Mouse (Mus musculus): ENCODE results near the gene Zfp281.

Gene Zfp281

DNA sequence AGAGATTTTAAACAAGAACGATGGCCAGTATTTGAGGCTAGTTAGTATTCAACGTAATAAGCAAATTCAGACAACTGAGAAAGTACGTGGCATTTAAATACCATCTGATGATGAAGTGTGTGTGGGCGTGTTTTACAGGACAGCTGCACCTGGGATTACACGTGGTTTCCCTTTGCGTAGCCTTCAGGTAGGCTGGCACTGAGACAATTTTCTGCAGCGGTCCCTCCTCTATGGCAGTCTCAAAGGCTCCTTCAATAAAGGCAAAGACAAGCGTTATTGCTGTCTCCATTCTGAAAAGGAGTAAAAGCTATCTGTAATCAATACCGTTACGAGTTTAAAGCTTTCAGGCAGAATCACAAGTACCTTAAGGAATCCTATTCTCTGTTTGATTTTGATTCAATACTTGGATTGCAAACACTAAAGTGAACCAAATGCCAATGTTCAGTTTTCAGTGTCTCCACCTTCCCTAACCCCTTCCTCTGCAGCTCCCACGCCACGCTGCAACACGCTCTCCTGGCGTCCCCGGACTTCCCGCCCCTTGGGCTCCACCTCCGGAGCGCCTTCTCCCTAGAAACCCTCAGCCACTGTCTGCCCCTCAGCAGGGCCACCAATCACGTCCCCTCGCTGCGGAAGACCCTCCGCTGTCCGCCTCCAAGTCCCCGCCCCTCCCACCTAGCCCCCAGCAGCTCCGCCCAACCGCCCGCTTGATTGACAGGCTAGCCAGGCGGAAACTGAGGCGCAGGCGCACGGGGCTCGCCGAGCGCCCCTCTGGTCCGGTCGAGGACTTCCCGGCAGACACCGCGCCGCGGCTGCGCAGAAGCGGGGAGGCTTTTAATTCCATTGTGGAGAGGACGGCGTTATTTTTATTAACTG is at the start of gene Zfp281:
Zfp281 (plus strand) TSS at position 756 of the 873 bp plus-strand sequence.
- peak; percentile 90 to 94 for DNase-seq (ENCODE audit: low spot score in 2 of 2)

GRCm38 (mm10) chr1:136577890-136578663 is 46.6 kb upstream of the Zfp281 start:
- no peak for DNase-seq (ENCODE audit: low spot score in 2 of 2)

DNA sequence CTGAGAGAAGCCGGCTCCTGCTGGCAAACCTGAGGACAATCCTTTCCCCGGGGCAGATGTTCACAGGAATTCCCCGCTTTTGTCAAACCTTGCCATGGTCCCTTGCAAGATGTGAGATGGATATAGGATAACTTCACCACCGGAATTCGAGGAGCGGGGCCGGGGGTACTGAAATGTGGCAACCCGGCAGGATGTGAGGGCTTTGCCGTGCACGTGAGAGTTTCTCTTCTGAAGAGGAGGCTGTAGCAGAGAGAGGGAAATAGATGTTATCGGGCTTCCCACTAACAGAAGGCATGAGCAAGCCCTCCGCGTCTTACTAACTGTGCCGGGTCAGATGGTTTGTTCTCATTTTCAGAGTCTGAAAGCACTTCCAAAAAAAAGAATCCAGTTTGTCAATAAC is 45.3 kb upstream of the Zfp281 start:
- DNase-seq (ENCODE audit: low spot score in 2 of 2), result no peak

DNA sequence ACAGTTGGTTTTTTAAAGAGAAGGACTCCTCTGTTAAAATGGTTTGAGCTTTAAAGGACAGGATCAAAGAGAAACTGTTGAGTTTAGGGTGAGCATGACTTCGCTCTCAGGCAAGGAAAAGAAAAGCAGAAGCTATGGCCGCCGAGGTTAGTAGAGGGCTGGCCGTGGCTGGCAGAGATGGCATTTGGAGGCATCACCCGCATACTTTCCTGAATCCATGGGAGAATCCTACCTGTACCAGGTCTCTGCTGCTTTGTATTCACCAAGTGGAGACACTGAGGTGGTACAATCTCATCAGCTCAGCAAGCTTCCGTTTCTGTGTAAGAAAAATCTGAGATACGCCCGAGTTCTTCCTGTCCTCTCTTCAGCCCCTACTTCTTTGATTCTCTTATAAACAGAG is 44.4 kb upstream of the Zfp281 start:
- no peak for DNase-seq (ENCODE audit: low spot score in 2 of 2)

DNA sequence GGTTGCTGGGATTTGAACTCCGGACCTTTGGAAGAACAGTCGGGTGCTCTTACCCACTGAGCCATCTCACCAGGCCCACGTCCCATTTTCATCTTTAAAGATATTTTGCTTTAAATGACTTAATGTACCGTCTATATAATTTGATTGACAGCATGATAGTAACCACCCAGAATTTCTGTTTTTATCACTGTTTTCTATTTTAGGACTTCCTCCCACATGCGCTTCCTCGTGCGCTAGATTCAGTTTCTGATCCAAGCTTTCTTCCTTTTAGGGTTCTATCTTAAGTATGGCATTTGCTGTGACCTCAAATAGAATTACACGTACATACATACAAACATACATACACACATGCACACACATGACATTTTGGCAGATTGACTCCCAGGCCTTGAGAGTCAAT is 42.9 kb upstream of the Zfp281 start:
- DNase-seq (ENCODE audit: low spot score in 2 of 2), result no peak

DNA sequence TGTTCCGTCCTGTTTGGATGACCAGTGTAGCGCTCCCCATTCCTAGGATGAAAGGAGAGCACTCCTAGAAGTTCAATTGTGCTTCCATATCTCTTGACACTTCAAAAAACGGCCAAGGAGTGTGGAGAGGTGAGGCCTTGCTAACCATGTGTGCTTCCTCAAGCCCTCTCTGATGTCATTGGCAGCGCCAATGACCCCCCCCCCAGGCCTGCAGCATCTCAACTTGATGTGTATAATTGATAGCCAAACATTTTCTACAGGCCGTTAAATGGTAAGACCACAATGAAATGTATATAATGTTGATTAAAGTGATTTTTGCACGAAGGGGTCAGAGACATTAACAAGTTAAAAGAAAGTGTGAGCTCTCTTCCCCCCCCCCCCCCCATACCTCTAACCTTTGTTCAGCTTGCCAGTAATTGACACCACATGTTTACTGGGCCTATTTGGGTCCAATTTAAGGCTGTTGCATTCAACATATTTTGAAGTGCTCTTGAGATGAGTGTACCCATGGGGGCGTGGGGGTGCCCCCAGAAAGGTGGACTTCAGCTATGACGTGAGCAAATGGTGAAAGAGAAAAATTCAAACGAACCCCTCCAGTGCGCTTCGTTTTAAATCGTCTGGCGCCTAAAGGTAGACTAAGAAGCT is 36.8 kb upstream of the Zfp281 start:
- no peak for DNase-seq (ENCODE audit: low spot score in 2 of 2)

GRCm38 (mm10) chr1:136588908-136589307 is 35.8 kb upstream of the Zfp281 start:
- DNase-seq (ENCODE audit: low spot score in 2 of 2), result no peak

- no peak for DNase-seq (ENCODE audit: low spot score in 2 of 2)
These were observed 32.0 kb upstream of the Zfp281 start for GRCm38 (mm10) chr1:136592741-136593140.

DNA sequence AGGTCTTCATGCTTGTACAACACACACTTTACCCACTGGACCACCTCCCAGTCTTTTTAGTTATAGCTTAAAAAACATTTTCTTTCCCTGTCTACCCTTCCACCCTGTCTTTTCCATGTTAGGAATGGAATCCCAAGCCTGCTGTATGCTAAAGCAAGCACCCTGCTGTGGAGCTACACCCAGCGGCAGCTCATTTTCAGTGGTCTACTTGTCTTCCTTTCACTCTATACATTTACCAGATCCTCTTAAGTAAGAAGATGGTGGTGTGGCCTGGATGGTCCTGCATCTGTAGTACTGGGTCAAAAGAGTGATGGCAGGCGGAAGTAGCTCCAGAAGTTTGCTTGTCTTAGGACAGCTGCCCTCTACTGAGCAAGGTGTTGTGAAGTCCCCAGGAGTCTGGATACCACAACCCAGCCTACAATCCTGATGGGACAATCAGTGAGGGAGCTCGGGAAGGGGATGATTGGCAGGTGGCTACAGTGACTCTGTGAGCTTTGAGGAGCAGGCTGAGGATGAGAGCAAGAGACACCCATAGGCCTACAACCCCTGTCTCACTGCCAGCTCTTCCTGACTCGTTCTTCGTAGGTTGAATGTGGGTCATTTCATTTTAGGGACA is 30.4 kb upstream of the Zfp281 start:
- no peak for DNase-seq (ENCODE audit: low spot score in 2 of 2)

DNA sequence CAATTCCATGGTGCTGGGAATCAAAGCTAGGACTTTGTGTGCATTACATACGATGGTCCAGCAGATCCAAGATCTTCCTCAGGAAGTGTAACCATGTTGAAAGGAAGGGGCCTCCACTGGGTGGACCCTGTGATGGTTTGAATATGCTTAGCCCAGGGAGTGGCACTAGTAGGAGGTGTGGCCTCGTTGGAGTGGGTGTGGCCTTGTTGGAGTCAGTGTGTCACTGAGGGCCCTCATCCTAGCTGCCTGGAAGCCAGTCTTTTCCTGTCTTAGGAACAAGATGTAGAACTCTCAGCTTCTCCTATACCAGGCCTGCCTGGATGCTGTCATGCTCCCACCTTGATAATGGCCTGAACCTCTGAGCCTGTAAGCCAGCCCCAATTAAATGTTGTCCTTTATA is 27.9 kb upstream of the Zfp281 start:
- DNase-seq (ENCODE audit: low spot score in 2 of 2), result no peak

- no peak for DNase-seq (ENCODE audit: low spot score in 2 of 2)
These were observed 26.4 kb upstream of the Zfp281 start for GRCm38 (mm10) chr1:136598286-136598685.

DNA sequence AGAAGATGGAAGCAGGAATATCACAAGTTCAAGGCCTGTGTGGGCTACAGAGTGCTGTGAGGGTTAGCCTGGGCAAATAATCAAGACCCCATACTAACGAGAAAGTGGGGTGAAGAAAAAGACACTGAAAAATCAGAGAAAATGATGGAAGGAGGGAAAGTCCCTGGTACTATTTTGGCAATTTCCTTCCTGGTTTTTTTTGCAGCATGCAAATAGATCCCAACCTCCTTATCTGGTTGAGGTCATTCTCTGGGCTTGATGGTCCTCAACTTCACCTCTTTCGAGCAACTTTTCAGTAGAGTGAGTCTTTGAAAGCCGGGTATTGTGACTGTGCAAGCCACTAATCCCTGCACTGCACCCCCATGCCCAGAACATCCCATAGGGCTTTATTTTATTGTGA is 24.6 kb upstream of the Zfp281 start:
- no peak for DNase-seq (ENCODE audit: low spot score in 2 of 2)

DNA sequence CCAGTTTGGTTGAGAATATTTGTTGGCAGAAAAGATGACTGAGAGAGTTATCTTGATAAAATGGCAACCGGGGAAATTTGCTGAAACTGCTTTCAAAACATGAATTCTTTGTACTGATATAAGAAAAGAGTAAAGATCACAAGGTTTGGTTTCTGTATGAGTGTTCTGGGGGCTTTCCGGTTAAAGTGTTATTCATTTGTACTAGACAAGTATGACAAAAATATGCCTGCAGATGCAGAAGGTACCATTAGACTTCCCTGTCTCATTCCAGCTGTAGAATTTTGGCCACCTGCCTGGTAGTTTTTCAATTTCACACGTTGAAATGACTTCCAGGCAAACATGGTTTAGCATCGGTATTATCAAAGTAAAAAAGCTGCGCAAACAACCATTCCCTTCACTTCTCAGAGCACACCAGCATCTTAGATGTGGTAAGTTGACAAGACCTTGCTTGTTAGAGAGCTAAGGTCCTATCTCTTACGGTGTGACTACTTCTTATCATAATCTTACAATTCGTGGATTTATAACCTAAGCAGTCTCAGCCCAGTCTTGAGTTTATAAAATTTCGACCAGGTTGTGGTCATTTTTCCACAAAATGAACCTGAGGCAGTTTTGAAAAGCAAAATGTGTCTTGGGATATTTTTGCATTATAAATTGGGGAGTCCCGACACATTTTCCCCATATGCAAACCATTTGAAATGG is 23.9 kb upstream of the Zfp281 start:
- DNase-seq (ENCODE audit: low spot score in 2 of 2), result no peak

- no peak for DNase-seq (ENCODE audit: low spot score in 2 of 2)
These were observed 23.3 kb upstream of the Zfp281 start for GRCm38 (mm10) chr1:136601346-136601888.

DNA sequence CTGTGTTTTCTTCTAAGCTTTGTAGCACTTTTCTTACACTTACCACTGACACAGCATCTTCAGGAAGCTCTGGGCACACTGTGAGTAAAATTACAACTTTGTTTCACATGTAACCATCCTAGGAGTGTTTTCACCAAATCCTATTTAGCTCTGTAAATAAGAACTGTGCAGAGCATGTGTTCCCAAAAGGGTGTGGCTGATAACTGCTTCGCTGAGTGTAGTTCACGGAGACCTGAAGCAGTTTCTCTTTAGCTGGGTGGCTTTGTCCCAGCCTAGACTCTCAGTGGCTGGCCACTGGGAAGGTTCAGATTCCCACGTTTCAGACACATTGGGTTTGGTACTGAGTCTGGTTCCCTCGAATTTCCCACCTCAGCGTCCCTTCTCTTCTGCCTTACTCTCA is 22.4 kb upstream of the Zfp281 start:
- no peak for DNase-seq (ENCODE audit: low spot score in 2 of 2)

DNA sequence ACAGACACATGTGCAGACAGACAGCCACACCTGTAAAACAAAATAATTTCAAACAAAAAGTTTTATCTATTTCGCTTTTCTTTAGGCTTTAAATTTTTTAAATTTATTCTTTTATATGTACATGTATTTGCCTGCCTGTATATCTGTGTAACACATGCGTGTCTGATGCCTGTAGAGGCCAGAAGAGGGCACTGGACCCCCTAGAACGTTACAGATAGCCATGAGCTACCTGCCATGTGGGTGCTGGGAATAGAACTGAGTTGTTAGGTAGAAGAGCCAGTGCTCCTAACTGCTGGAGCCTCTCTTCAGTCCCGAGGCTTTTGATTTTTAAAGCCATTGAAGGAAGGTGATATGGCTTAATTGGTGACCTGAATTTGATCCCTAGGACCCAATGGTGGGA is 20.5 kb upstream of the Zfp281 start:
- DNase-seq (ENCODE audit: low spot score in 2 of 2), result no peak

- no peak for DNase-seq (ENCODE audit: low spot score in 2 of 2)
These were observed 18.9 kb upstream of the Zfp281 start for GRCm38 (mm10) chr1:136605790-136606189.

DNA sequence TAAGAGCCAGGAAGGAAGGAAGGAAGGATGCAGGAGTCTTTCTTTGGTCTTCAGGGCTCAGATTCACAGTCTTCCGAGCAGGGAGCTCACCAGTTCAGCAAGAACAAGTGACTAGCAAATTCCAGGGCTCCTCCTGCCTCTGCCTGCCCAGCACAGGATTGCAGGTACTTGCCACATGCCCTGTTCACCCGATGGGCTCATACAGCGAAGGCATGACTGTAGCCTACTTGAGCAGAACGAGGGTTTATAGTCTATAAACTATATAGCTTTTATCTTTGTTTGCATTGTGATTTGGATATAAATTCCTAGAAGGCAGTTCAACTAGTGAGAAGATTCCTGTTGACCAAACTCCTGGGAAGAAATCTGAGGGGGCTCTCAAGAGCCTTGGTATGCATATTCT is 18.4 kb upstream of the Zfp281 start:
- DNase-seq (ENCODE audit: low spot score in 2 of 2), result no peak

DNA sequence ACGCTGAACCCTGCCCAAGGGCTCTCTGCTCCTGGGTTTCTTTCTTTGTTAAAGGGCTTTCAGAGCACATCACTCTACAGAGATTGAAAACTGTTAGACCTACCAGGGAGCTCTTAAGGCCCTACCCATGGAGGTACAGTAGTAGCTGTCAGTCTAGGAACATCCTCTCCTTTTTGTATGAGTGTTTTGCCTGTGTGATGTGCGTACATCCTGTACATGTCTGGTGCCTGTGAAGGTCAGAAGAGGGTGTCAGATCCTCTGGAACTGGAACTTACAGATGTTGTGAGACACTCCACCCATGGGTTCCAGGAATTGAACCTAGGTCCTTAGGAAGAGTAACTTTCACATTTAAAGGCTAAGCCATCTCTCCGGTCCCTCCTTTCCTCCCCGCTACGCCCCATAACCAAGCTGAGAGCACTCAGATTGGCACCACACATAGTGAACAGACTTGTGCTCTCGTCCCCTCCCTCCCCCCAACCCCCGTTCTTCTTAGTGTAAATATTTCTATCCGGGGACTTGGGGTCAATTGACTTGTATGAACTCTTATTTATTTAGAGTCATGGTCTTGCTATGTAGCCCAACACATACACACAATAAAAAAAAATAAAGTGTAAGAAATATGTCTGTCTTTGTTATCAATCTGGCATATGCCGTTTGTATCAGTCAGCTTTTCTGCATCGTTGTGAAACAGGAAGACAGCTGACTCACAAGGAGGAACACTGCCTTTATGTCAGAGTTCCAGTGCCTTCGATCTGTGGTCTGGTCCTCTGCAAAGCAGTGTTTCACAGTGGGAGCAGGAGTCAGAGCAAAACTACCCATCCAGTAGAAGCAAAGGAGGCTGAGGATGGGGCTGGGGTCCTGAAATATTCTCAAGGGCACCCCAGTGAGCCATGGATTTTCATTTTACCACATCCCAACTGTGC is 16.1 kb upstream of the Zfp281 start:
- DNase-seq (ENCODE audit: low spot score in 2 of 2), result no peak

DNA sequence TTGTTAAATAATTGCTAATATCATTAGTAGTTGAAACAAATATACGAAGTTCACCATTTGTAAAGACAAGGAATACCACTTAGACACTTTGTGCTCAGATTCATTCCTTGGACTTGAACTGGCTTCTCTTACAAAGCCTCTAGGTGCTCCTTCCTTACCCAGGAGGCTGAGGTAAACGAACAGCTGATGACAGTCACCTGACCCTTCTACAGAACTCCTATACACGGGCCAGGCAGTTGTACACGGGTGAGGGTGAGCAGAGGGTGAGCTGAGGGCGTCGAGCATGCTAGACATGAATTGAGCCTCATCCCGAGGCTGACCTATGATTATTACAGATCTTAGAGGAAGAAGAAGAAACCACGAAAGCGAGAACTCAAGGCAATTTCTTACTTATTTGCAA is 12.9 kb upstream of the Zfp281 start:
- no peak for DNase-seq (ENCODE audit: low spot score in 2 of 2)

Measured in frontal cortex, postnatal 14 days (tissue).